ENCODE assay signal across 9 mouse cellular contexts in genomic region chr5:25313881-25314280, GRCm38 (mm10).
A peak's percentile ranks its signal among the peaks of the same experiment; 100 is the strongest.
DNase-seq lines count a peak whose midpoint lies in the region; ATAC-seq and TF ChIP-seq lines count a peak whose summit lies in the region.
"Had no signal": no experiment of that assay in that cellular context is flagged by ENCODE, and none has a peak within 500 bp of the region (broad histone marks: within the 10 kb centered on the region; RNA-seq: fewer than 3 reads in every experiment).

No protein-coding gene starts in this region.

- no peak overlapping the region for H3K9ac ChIP-seq in kidney, embryonic 15.5 days
- H3K9ac ChIP-seq: liver, postnatal 0 days had no signal

- H3K4me1 ChIP-seq in kidney, adult 2 months (ENCODE audit: control insufficient read depth, insufficient read depth, low read length): no peaks in the 10 kb centered on the region
- H3K4me1 ChIP-seq in kidney, embryonic 15.5 days: no peaks in the 10 kb centered on the region

- no peak for TF ChIP-seq CTCF in kidney, adult 2 months (conservative IDR thresholded peaks at IDR 0.05; ENCODE audit: insufficient read depth, insufficient read length, low read depth, low read length)

- no peaks in the 10 kb centered on the region for H3K27me3 ChIP-seq in kidney, adult 2 months (replicated peaks; ENCODE audit: control insufficient read depth, insufficient read depth, low read length)
- no peaks in the 10 kb centered on the region for H3K27me3 ChIP-seq in kidney, embryonic 15.5 days

- peaks cover 13% of the 10 kb centered on the region for H3K36me3 ChIP-seq in kidney, adult 2 months (ENCODE audit: control insufficient read depth, insufficient read depth, low read length)
- H3K36me3 ChIP-seq in kidney, embryonic 15.5 days: peaks cover 70% of the 10 kb centered on the region

- H3K9me3 ChIP-seq in kidney, embryonic 15.5 days (replicated peaks): no peaks in the 10 kb centered on the region

- H3K4me2 ChIP-seq in kidney, embryonic 15.5 days: no peak overlapping the region

- H3K4me3 ChIP-seq in kidney, adult 2 months (ENCODE audit: insufficient read depth, low read depth, low read length): no peak overlapping the region
- H3K4me3 ChIP-seq in kidney, embryonic 15.5 days (replicated peaks): no peak overlapping the region

- WGBS in kidney, adult 2 months: 68% methylated on average over 6 of the region's 6 CpGs
- 77% methylated on average over 6 of the region's 6 CpGs for WGBS in kidney, embryonic 15.5 days

- no peak for TF ChIP-seq POLR2A in kidney, adult 2 months (IDR thresholded peaks at IDR 0.05; ENCODE audit: low read depth, low read length)

- no peak for ATAC-seq in kidney, embryonic 15.5 days (replicated peaks; ENCODE audit: low FRiP score)
- ATAC-seq: liver, postnatal 0 days had no signal

- peak; percentile 10 for DNase-seq in adrenal gland, adult 2 months
- no peak for DNase-seq in adrenal gland, adult 8-10 months
- DNase-seq in kidney, adult 2 months: peak; percentile 28
- DNase-seq in right cerebral cortex, postnatal 4 days: peak; percentile 29
- DNase-seq in right cerebral cortex, adult 18-20 months: no peak
- DNase-seq in skeletal muscle tissue, adult 2 months (ENCODE audit: low read depth, low spot score): peak; percentile 47
- no peak for DNase-seq in frontal cortex, postnatal 25 days (ENCODE audit: low spot score in 2 of 2)
- DNase-seq: liver, postnatal 0 days had no signal

- H3K27ac ChIP-seq in kidney, adult 2 months (ENCODE audit: insufficient read depth, low read depth, low read length): no peak overlapping the region
- H3K27ac ChIP-seq in kidney, embryonic 15.5 days: no peak overlapping the region

Comparison
In these comparisons a context has a peak if more than half of its experiments do, and no peak if none do; other contexts are left out.
1. DNase-seq: peak in adrenal gland, adult 2 months (single experiment), kidney, adult 2 months (single experiment), right cerebral cortex, postnatal 4 days (single experiment) and skeletal muscle tissue, adult 2 months (single experiment); none in adrenal gland, adult 8-10 months (single experiment), right cerebral cortex, adult 18-20 months (single experiment) and frontal cortex, postnatal 25 days (0 of 2).